Mouse (Mus musculus): ENCODE measurements around the gene Mbnl1.

The Mbnl1 gene

DNA sequence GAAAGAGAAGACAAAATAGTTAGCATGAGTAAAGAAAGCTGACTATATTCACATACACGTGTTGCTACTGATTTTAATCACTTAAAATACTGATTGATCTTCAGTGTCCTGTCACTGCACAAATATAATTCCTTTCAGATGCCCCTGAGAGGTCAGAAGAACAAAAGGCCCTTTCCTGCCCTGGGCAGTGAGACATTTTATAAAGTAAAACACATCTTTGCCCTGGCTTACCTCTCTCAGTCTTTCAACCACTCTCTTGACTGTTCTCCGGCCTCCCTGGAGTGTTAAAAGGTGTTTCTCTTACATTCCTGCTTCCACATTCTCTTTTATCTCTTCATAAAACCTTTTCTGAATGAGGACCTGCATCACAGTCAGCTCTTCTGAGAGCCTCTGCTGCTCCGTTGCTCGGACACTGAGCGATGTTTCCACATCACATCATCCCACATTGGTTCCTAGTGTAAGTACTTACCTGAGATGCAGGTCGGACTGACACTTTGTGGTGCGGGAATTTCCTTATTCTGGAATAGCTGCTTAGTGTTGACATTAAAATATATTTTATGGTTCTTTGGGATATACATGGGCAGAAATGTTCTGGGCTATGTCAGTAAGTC is 85.7 kb downstream of the Mbnl1 start:
- in situ Hi-C loops (cut with MboI; ENCODE audit: low pct_unique_long_range_greater_than_20kb in 1 of 2, low sequenced_read_pairs in 2 of 2, unreplicated experiment in 1 of 2), result no loop called here

GRCm38 (mm10) chr3:60559762-60560161 is 87.1 kb downstream of the Mbnl1 start:
- in situ Hi-C loops (cut with MboI; ENCODE audit: low pct_unique_long_range_greater_than_20kb in 1 of 2, low sequenced_read_pairs in 2 of 2, unreplicated experiment in 1 of 2), result no loop called here

DNA sequence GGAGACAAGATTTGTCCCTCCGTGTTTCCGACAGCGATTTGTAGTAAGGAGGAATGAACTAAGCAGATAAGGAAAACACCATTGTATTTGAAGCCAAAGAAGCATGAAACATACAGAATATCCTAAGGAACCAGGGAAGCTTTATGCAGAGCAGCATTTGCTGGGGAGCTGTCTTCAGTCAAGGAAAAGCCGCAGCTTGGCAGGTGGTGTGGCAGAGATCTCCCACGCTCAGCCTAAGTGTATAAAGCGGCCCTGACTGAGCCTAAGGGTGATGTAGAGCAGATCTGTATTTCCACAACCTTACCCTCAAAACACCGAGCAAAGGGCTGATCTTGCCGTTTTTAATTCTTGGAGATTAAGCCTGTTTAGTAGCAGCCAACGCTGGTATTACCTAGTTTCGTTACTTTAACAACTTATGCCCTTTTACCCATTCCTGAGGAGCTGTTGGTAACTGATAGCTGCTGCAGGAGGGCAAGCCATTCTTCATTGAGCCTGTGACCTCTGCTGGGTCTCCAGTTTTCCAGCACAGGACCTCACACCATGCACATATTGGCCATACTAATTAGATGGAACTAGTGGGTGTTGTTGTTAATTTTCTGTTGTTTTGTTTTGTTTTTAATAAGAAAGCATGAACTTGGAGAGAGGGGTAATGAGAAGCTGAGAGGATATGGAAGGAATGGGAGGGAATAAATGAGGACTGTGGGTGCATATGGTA is 91.1 kb downstream of the Mbnl1 start:
- in situ Hi-C loops (cut with MboI; ENCODE audit: low pct_unique_long_range_greater_than_20kb in 1 of 2, low sequenced_read_pairs in 2 of 2, unreplicated experiment in 1 of 2), result no loop called here

DNA sequence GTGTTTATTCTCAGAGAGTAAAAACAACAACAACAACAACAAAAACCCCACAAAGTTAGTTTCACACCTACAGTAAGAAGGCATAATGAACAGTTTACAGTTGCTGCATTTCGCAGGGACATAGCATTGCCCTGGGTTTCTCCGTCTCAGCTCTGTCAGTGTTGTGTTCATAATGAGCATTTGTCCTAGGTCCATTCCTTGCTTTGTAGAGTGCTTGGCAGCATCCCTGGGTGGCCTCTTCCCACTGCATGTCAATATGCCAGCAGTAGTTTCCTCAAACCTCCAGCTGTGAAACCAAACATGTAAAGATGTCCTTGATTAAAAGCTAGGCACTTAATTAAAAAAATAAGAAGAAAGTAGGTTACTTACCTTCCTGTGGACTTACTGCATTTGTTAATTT is 91.6 kb downstream of the Mbnl1 start:
- in situ Hi-C loops (cut with MboI; ENCODE audit: low pct_unique_long_range_greater_than_20kb in 1 of 2, low sequenced_read_pairs in 2 of 2, unreplicated experiment in 1 of 2), result no loop called here

DNA sequence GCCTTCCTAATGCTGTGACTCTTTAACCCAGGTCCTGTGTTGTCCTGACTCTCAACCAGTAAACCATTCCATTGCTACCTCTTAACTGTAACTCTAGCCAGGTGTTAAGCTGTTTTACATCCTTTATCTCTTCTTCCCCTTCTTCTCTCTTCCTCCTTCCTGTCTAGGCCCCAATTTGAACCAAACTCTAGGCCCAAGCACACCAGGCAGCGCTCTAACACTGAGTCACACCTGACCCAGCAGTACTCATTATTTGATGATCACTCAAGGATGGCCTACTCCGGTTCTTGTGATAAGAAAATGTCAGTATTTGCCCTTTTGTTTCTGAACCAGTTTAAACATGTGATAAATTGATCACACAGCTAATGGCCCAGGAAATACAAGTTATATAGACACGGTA is 92.6 kb downstream of the Mbnl1 start:
- in situ Hi-C loops (cut with MboI; ENCODE audit: low pct_unique_long_range_greater_than_20kb in 1 of 2, low sequenced_read_pairs in 2 of 2, unreplicated experiment in 1 of 2), result no loop called here

DNA sequence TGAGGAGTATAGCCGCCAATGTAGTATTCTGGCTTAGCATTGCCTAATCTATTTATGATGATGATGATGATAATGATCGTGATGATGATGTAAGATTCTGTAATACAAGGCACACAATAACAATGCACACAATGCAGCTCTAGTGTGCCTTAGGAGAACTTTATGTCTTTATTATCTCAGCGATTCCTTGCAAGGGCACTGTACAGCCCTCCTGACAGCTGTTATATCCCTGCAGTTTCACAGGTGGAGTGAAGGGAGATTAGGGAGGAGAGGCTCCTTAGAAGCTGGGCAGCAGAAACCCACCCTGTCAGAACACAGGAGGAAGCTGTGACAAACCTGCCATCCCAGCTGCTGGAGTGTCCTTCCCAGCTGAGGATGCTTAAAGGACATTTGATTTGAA is 93.3 kb downstream of the Mbnl1 start:
- in situ Hi-C loops (cut with MboI; ENCODE audit: low pct_unique_long_range_greater_than_20kb in 1 of 2, low sequenced_read_pairs in 2 of 2, unreplicated experiment in 1 of 2), result no loop called here

DNA sequence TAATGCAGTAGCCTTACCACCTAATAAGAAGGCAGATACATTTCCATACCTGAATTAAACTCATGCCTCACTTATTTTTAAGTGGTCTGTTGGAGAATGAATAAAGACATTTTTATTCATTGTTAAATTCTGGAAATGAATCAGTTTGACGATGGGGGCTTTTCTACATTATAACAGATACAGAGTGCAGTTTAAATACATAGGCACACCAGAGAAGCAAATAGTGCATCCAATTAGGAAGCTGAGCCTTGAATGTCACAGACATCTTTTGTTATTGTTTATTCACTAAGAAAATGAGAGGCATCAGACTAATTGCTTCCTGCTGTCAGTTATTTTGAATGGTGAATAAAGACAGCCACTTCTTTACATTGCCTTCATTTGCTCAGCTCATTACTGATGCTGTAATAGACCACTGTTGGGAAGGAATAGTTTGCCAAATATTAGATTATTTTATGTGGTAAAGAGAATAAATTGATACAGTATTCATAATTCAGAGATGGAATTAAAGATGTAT is 95.6 kb downstream of the Mbnl1 start:
- in situ Hi-C loops (cut with MboI; ENCODE audit: low pct_unique_long_range_greater_than_20kb in 1 of 2, low sequenced_read_pairs in 2 of 2, unreplicated experiment in 1 of 2), result no loop called here

DNA sequence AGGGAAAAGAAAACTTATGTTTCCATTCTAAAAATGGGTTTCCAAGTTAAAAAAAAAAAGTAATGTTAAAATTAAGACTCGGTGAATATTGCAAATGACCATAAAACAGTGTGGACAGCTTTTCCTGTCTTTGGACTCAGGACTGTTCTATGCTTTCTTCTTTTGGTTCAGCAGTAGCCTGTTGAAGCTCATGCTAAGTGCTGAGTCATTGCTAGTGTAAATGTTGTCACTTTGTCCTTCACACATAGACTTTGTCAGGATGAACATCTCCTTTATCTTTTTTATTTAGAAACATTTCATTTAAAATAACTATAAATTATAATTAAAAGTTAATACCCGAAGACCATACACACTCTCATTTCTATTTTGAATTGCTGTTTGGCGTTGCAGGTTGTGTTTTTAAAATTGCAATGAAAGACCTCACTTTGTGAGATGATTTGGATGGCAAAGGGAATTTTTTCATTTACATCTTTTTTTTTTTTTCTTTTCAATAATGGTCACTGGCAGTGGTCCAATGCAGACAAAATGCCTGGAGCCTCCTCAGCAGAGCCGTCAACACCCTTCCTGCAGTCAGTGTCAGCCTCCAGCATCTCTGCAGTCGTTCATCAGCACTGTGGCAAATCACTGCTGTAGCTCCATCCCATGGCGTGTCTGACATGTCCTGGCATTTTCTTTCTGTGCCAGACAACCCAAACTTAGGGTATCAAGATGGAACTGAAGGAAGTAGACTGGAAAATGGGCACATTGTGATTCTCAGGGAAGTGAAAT is 96.4 kb downstream of the Mbnl1 start:
- in situ Hi-C loops (cut with MboI; ENCODE audit: low pct_unique_long_range_greater_than_20kb in 1 of 2, low sequenced_read_pairs in 2 of 2, unreplicated experiment in 1 of 2), result no loop called here

GRCm38 (mm10) chr3:60569781-60570180 is 97.2 kb downstream of the Mbnl1 start:
- in situ Hi-C loops (cut with MboI; ENCODE audit: low pct_unique_long_range_greater_than_20kb in 1 of 2, low sequenced_read_pairs in 2 of 2, unreplicated experiment in 1 of 2), result no loop called here

- in situ Hi-C loops (cut with MboI; ENCODE audit: low pct_unique_long_range_greater_than_20kb in 1 of 2, low sequenced_read_pairs in 2 of 2, unreplicated experiment in 1 of 2), result no loop called here
Measured at GRCm38 (mm10) chr3:60570491-60571022, 97.9 kb downstream of the Mbnl1 start.

- in situ Hi-C loops (cut with MboI; ENCODE audit: low pct_unique_long_range_greater_than_20kb in 1 of 2, low sequenced_read_pairs in 2 of 2, unreplicated experiment in 1 of 2), result no loop called here
Measured at GRCm38 (mm10) chr3:60571493-60571892, 98.9 kb downstream of the Mbnl1 start.

- in situ Hi-C loops (cut with MboI; ENCODE audit: low pct_unique_long_range_greater_than_20kb in 1 of 2, low sequenced_read_pairs in 2 of 2, unreplicated experiment in 1 of 2), result no loop called here
Measured at GRCm38 (mm10) chr3:60574199-60574598, 101.6 kb downstream of the Mbnl1 start.

- in situ Hi-C loops (cut with MboI; ENCODE audit: low pct_unique_long_range_greater_than_20kb in 1 of 2, low sequenced_read_pairs in 2 of 2, unreplicated experiment in 1 of 2), result no loop called here
Measured at GRCm38 (mm10) chr3:60574849-60575524, 102.4 kb downstream of the Mbnl1 start.

- in situ Hi-C loops (cut with MboI; ENCODE audit: low pct_unique_long_range_greater_than_20kb in 1 of 2, low sequenced_read_pairs in 2 of 2, unreplicated experiment in 1 of 2), result no loop called here
Measured at GRCm38 (mm10) chr3:60575945-60576344, 103.3 kb downstream of the Mbnl1 start.

DNA sequence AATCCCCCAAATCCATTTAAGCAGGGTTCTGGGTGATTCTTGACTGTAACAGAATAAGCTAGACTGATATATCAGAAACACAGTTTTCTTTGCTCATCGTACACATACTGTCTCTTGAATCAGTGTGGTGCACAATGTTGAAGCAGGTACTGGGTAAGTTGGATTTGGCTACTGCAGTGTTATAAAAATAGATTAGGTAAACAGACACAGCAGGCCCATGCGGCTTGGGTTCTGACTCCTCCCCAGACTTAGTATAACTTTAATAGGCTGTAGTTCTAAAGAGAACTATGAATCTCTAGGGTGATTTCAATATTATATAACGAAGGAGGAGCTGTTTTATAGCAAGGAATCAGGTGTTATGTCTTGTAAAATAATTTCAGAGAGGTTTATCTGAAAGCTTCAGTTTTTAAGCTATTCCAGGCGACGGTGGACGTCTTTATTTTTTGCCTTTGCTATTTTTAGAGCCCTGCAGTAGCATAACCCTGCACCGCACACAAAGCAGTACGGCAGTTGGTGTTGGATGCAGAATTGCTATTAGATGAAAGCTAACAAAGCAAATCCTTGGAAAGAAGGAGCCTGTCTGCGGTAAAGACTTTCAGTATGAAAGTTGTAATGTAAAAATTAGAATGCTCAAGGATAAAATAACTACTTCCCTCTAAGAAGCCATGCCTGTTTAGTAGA is 103.9 kb downstream of the Mbnl1 start:
- in situ Hi-C loops (cut with MboI; ENCODE audit: low pct_unique_long_range_greater_than_20kb in 1 of 2, low sequenced_read_pairs in 2 of 2, unreplicated experiment in 1 of 2), result no loop called here

- in situ Hi-C loops (cut with MboI; ENCODE audit: low pct_unique_long_range_greater_than_20kb in 1 of 2, low sequenced_read_pairs in 2 of 2, unreplicated experiment in 1 of 2), result no loop called here
Measured at GRCm38 (mm10) chr3:60579880-60580279, 107.2 kb downstream of the Mbnl1 start.

GRCm38 (mm10) chr3:60580699-60581098 is 108.1 kb downstream of the Mbnl1 start:
- in situ Hi-C loops (cut with MboI; ENCODE audit: low pct_unique_long_range_greater_than_20kb in 1 of 2, low sequenced_read_pairs in 2 of 2, unreplicated experiment in 1 of 2), result no loop called here

- in situ Hi-C loops (cut with MboI; ENCODE audit: low pct_unique_long_range_greater_than_20kb in 1 of 2, low sequenced_read_pairs in 2 of 2, unreplicated experiment in 1 of 2), result no loop called here
Measured at GRCm38 (mm10) chr3:60582154-60582553, 109.5 kb downstream of the Mbnl1 start.

Data from mouse embryonic stem cell (cell line).